Mouse (Mus musculus): ENCODE measurements around the gene Ddx10. TPM values are rescaled to one million over a fixed set of nuclear protein-coding genes. Genes with fewer than 3 reads are reported as not detected.

Ddx10 gene
- polyA plus RNA-seq, 1 experiment from 2014 or later = 35.7 TPM

DNA sequence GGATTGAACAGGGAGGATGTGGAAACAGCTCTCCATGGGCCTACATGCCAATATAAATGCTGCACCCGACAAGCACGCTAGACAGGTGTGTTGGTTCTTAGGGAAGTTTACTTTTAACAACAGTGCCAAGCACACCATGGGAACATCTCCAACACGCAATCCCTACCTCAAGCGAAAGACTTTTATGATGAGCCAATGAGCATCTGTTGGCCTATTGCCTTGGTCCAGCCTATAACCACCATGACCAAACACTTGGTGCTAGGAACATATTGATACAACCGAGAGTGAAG is 21.6 kb upstream of the Ddx10 start:
- no peaks in the 10 kb centered on the region for H3K27me3 ChIP-seq (ENCODE audit: control insufficient read depth, insufficient read depth, low read length)
- H3K4me1 ChIP-seq (ENCODE audit: control insufficient read depth, insufficient read depth, low read length) = peaks cover 11% of the 10 kb centered on the region
- no peak overlapping the region for H3K4me2 ChIP-seq (replicated peaks; ENCODE audit: low read depth, low read length)
- no peaks in the 10 kb centered on the region for H3K9me3 ChIP-seq (ENCODE audit: control insufficient read depth, low read length)
- no peak overlapping the region for H3K9ac ChIP-seq (ENCODE audit: low read depth, low read length)
- WGBS = 95% methylated on average over 5 of the region's 5 CpGs
- H3K27ac ChIP-seq (ENCODE audit: low read depth, low read length) = no peak overlapping the region
- no peak overlapping the region for H3K4me3 ChIP-seq (ENCODE audit: low read length)
- no peak for ATAC-seq (ENCODE audit: low FRiP score, low TSS enrichment)
- H3K36me3 ChIP-seq (ENCODE audit: control insufficient read depth, insufficient read depth, low read length) = no peaks in the 10 kb centered on the region

DNA sequence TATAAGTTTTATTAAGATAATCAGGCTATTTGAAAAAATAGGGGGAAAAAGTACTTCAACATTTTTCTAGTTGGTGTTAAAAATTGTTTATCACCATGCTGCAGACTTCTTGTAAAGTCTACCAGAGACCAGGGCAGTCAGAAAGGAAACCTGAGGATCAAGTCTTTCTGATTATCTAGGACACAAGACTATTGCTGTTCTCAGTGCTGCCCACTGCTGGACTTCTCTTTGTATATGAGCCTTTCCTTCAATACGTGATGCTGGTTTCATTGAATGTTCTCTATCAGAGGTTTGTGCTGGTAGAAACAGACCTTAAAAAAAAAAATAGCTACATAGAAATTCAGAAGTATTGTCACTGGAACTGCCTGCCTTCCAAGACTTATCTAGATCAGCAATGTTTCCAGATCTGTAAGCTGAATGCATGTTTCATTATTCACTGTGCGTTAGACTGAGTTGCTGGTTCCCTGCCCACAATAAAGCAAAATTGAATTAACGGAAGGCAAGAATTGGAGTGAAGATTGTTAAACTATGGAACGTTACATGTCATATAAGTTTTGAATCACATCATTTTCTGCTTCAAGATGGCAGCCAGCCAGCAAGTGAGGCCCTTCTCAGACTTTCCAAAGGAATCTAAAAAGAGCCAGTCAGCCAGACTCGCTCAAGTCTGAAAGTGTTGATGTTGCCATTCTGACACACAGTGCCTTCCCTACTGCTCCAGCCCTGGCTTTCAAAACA is 21.0 kb upstream of the Ddx10 start:
- WGBS = 79% methylated on average over 5 of the region's 5 CpGs
- H3K9ac ChIP-seq (ENCODE audit: low read depth, low read length) = no peak overlapping the region
- H3K4me1 ChIP-seq (ENCODE audit: control insufficient read depth, insufficient read depth, low read length) = peaks cover 11% of the 10 kb centered on the region
- H3K36me3 ChIP-seq (ENCODE audit: control insufficient read depth, insufficient read depth, low read length) = no peaks in the 10 kb centered on the region
- H3K4me3 ChIP-seq (ENCODE audit: low read length) = no peak overlapping the region
- no peak overlapping the region for H3K27ac ChIP-seq (ENCODE audit: low read depth, low read length)
- H3K27me3 ChIP-seq (ENCODE audit: control insufficient read depth, insufficient read depth, low read length) = no peaks in the 10 kb centered on the region
- no peak for ATAC-seq (ENCODE audit: low FRiP score, low TSS enrichment)
- H3K4me2 ChIP-seq (replicated peaks; ENCODE audit: low read depth, low read length) = no peak overlapping the region
- no peaks in the 10 kb centered on the region for H3K9me3 ChIP-seq (ENCODE audit: control insufficient read depth, low read length)

GRCm38 (mm10) chr9:53268036-53268435 is 20.2 kb upstream of the Ddx10 start:
- H3K4me1 ChIP-seq (ENCODE audit: control insufficient read depth, insufficient read depth, low read length) = peaks cover 11% of the 10 kb centered on the region
- H3K27me3 ChIP-seq (ENCODE audit: control insufficient read depth, insufficient read depth, low read length) = no peaks in the 10 kb centered on the region
- H3K4me3 ChIP-seq (ENCODE audit: low read length) = no peak overlapping the region
- no peak overlapping the region for H3K9ac ChIP-seq (ENCODE audit: low read depth, low read length)
- WGBS = 57% methylated on average over 5 of the region's 5 CpGs
- no peak for ATAC-seq (ENCODE audit: low FRiP score, low TSS enrichment)
- no peak overlapping the region for H3K4me2 ChIP-seq (replicated peaks; ENCODE audit: low read depth, low read length)
- H3K27ac ChIP-seq (ENCODE audit: low read depth, low read length) = no peak overlapping the region
- H3K36me3 ChIP-seq (ENCODE audit: control insufficient read depth, insufficient read depth, low read length) = no peaks in the 10 kb centered on the region
- no peaks in the 10 kb centered on the region for H3K9me3 ChIP-seq (ENCODE audit: control insufficient read depth, low read length)

GRCm38 (mm10) chr9:53265589-53265988 is 17.7 kb upstream of the Ddx10 start:
- no peak overlapping the region for H3K27ac ChIP-seq (ENCODE audit: low read depth, low read length)
- H3K4me1 ChIP-seq (ENCODE audit: control insufficient read depth, insufficient read depth, low read length) = no peaks in the 10 kb centered on the region
- no peaks in the 10 kb centered on the region for H3K9me3 ChIP-seq (ENCODE audit: control insufficient read depth, low read length)
- no peak overlapping the region for H3K9ac ChIP-seq (ENCODE audit: low read depth, low read length)
- H3K27me3 ChIP-seq (ENCODE audit: control insufficient read depth, insufficient read depth, low read length) = no peaks in the 10 kb centered on the region
- no peaks in the 10 kb centered on the region for H3K36me3 ChIP-seq (ENCODE audit: control insufficient read depth, insufficient read depth, low read length)
- no peak for ATAC-seq (ENCODE audit: low FRiP score, low TSS enrichment)
- 89% methylated on average over 2 of the region's 2 CpGs for WGBS
- no peak overlapping the region for H3K4me2 ChIP-seq (replicated peaks; ENCODE audit: low read depth, low read length)
- no peak overlapping the region for H3K4me3 ChIP-seq (ENCODE audit: low read length)

GRCm38 (mm10) chr9:53264387-53264786 is 16.5 kb upstream of the Ddx10 start:
- Histone ChIP-seq H3K4me2 (replicated peaks; ENCODE audit: low read depth, low read length) (no peak overlapping the region), H3K9me3 (ENCODE audit: control insufficient read depth, low read length) (no peaks in the 10 kb centered on the region), H3K4me3 (ENCODE audit: low read length) (no peak overlapping the region), H3K4me1 (ENCODE audit: control insufficient read depth, insufficient read depth, low read length) (no peaks in the 10 kb centered on the region), H3K36me3 (ENCODE audit: control insufficient read depth, insufficient read depth, low read length) (no peaks in the 10 kb centered on the region), H3K27me3 (ENCODE audit: control insufficient read depth, insufficient read depth, low read length) (no peaks in the 10 kb centered on the region), H3K27ac (ENCODE audit: low read depth, low read length) (no peak overlapping the region), H3K9ac (ENCODE audit: low read depth, low read length) (no peak overlapping the region)
- ATAC-seq (ENCODE audit: low FRiP score, low TSS enrichment) = no peak
- 53% methylated on average over 4 of the region's 4 CpGs for WGBS

GRCm38 (mm10) chr9:53258199-53258598 is 10.3 kb upstream of the Ddx10 start:
- Histone ChIP-seq H3K4me3 (ENCODE audit: low read length) (no peak overlapping the region), H3K4me2 (replicated peaks; ENCODE audit: low read depth, low read length) (no peak overlapping the region), H3K4me1 (ENCODE audit: control insufficient read depth, insufficient read depth, low read length) (no peaks in the 10 kb centered on the region), H3K36me3 (ENCODE audit: control insufficient read depth, insufficient read depth, low read length) (no peaks in the 10 kb centered on the region), H3K9me3 (ENCODE audit: control insufficient read depth, low read length) (no peaks in the 10 kb centered on the region), H3K9ac (ENCODE audit: low read depth, low read length) (no peak overlapping the region), H3K27me3 (ENCODE audit: control insufficient read depth, insufficient read depth, low read length) (no peaks in the 10 kb centered on the region), H3K27ac (ENCODE audit: low read depth, low read length) (no peak overlapping the region)
- no peak for ATAC-seq (ENCODE audit: low FRiP score, low TSS enrichment)
- WGBS = 38% methylated on average over 6 of the region's 6 CpGs

DNA sequence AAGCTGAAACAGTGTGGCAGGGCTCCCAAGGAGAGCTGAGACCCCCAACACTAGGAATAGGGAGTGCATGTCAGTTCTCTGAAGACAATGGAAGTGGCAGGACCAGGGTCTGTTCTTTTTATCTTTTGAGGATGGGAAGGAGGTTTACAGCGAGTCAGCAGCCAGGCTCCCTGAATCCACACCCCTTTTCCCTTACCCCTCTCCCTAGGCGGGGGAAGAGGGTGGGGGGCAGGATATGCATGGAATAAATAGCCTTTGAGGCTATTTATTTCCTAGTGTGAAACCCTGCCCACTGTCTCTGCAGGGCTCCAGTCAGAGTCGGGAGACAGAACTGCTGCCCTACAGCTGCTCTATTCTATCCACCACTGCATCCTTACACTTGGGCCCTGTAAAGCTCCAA is 9.9 kb upstream of the Ddx10 start:
- H3K4me2 ChIP-seq (replicated peaks; ENCODE audit: low read depth, low read length) = no peak overlapping the region
- 9% methylated on average over 3 of the region's 3 CpGs for WGBS
- H3K27me3 ChIP-seq (ENCODE audit: control insufficient read depth, insufficient read depth, low read length) = no peaks in the 10 kb centered on the region
- H3K4me3 ChIP-seq (ENCODE audit: low read length) = no peak overlapping the region
- no peaks in the 10 kb centered on the region for H3K9me3 ChIP-seq (ENCODE audit: control insufficient read depth, low read length)
- H3K36me3 ChIP-seq (ENCODE audit: control insufficient read depth, insufficient read depth, low read length) = no peaks in the 10 kb centered on the region
- ATAC-seq (ENCODE audit: low FRiP score, low TSS enrichment) = no peak
- no peak overlapping the region for H3K27ac ChIP-seq (ENCODE audit: low read depth, low read length)
- no peaks in the 10 kb centered on the region for H3K4me1 ChIP-seq (ENCODE audit: control insufficient read depth, insufficient read depth, low read length)
- H3K9ac ChIP-seq (ENCODE audit: low read depth, low read length) = no peak overlapping the region

- ATAC-seq (ENCODE audit: low FRiP score, low TSS enrichment) = no peak
- WGBS = 77% methylated on average over 4 of the region's 4 CpGs
- H3K4me2 ChIP-seq (replicated peaks; ENCODE audit: low read depth, low read length) = no peak overlapping the region
- H3K9ac ChIP-seq (ENCODE audit: low read depth, low read length) = no peak overlapping the region
- H3K36me3 ChIP-seq (ENCODE audit: control insufficient read depth, insufficient read depth, low read length) = no peaks in the 10 kb centered on the region
- no peaks in the 10 kb centered on the region for H3K4me1 ChIP-seq (ENCODE audit: control insufficient read depth, insufficient read depth, low read length)
- no peak overlapping the region for H3K4me3 ChIP-seq (ENCODE audit: low read length)
- H3K27ac ChIP-seq (ENCODE audit: low read depth, low read length) = no peak overlapping the region
- H3K9me3 ChIP-seq (ENCODE audit: control insufficient read depth, low read length) = no peaks in the 10 kb centered on the region
- H3K27me3 ChIP-seq (ENCODE audit: control insufficient read depth, insufficient read depth, low read length) = no peaks in the 10 kb centered on the region
Measured at GRCm38 (mm10) chr9:53256690-53257305, 8.9 kb upstream of the Ddx10 start.

GRCm38 (mm10) chr9:53254368-53254767 is 6.5 kb upstream of the Ddx10 start:
- 15% methylated on average over 4 of the region's 4 CpGs for WGBS
- Histone ChIP-seq H3K27me3 (ENCODE audit: control insufficient read depth, insufficient read depth, low read length) (no peaks in the 10 kb centered on the region), H3K9me3 (ENCODE audit: control insufficient read depth, low read length) (no peaks in the 10 kb centered on the region), H3K27ac (ENCODE audit: low read depth, low read length) (no peak overlapping the region), H3K4me3 (ENCODE audit: low read length) (no peak overlapping the region), H3K36me3 (ENCODE audit: control insufficient read depth, insufficient read depth, low read length) (no peaks in the 10 kb centered on the region), H3K4me2 (replicated peaks; ENCODE audit: low read depth, low read length) (no peak overlapping the region), H3K4me1 (ENCODE audit: control insufficient read depth, insufficient read depth, low read length) (no peaks in the 10 kb centered on the region), H3K9ac (ENCODE audit: low read depth, low read length) (no peak overlapping the region)
- ATAC-seq (ENCODE audit: low FRiP score, low TSS enrichment) = peak; percentile 72; the same call in 1 of the 2 replicates

Measured in kidney, embryonic 14.5 days (tissue).